Mouse (Mus musculus) CH12F3 (cell line): ENCODE data around the gene Zfp536.
"Not testable (repeated sequence)": the region's sequence is repeated elsewhere in the genome, so short reads cannot be mapped to it uniquely, and the experiment has no call there.

ENCODE experiments used
- in situ Hi-C: fragments of 300-500 bp; cut with MboI; formaldehyde crosslinking; loops from 2 replicates; pipeline ENCODE4 v1.14.3; 2020; ENCODE audit warnings: low sequenced_read_pairs

Zfp536 gene

GRCm38 (mm10) chr7:37614381-37614780, 159.1 kb downstream of the Zfp536 start:
- in situ Hi-C loops = no loop called here

GRCm38 (mm10) chr7:37608556-37608955, 164.9 kb downstream of the Zfp536 start:
- in situ Hi-C loops = no loop called here

- in situ Hi-C loops = no loop called here
Observed at GRCm38 (mm10) chr7:37607906-37608305, 165.5 kb downstream of the Zfp536 start.

- in situ Hi-C loops = no loop called here
Observed at GRCm38 (mm10) chr7:37606472-37606871, 167.0 kb downstream of the Zfp536 start.

GRCm38 (mm10) chr7:37603525-37603909, 169.9 kb downstream of the Zfp536 start:
- in situ Hi-C loops = not testable (repeated sequence)

- in situ Hi-C loops = no loop called here
Observed at GRCm38 (mm10) chr7:37602871-37603524, 170.4 kb downstream of the Zfp536 start.

- in situ Hi-C loops = no loop called here
Observed at GRCm38 (mm10) chr7:37600318-37600717, 173.1 kb downstream of the Zfp536 start.

GRCm38 (mm10) chr7:37594211-37595030, 179.0 kb downstream of the Zfp536 start:
- in situ Hi-C loops = no loop called here

- in situ Hi-C loops = no loop called here
Observed at GRCm38 (mm10) chr7:37593566-37593965, 179.9 kb downstream of the Zfp536 start.

- in situ Hi-C loops = no loop called here
Observed at GRCm38 (mm10) chr7:37586694-37587093, 186.7 kb downstream of the Zfp536 start.

- in situ Hi-C loops = no loop called here
Observed at GRCm38 (mm10) chr7:37581262-37581661, 192.2 kb downstream of the Zfp536 start.

- in situ Hi-C loops = no loop called here
Observed at GRCm38 (mm10) chr7:37580554-37580953, 192.9 kb downstream of the Zfp536 start.

GRCm38 (mm10) chr7:37572021-37572420, 201.4 kb downstream of the Zfp536 start:
- in situ Hi-C loops = no loop called here

GRCm38 (mm10) chr7:37568811-37569500, 204.5 kb downstream of the Zfp536 start:
- in situ Hi-C loops = no loop called here

- in situ Hi-C loops = no loop called here
Observed at GRCm38 (mm10) chr7:37568041-37568440, 205.4 kb downstream of the Zfp536 start.

GRCm38 (mm10) chr7:37566019-37566418, 207.4 kb downstream of the Zfp536 start:
- in situ Hi-C loops = no loop called here

- in situ Hi-C loops = no loop called here
Observed at GRCm38 (mm10) chr7:37565371-37565770, 208.1 kb downstream of the Zfp536 start.

- in situ Hi-C loops = no loop called here
Observed at GRCm38 (mm10) chr7:37564644-37565043, 208.8 kb downstream of the Zfp536 start.

GRCm38 (mm10) chr7:37563831-37564400, 209.5 kb downstream of the Zfp536 start:
- in situ Hi-C loops = no loop called here

GRCm38 (mm10) chr7:37563171-37563574, 210.3 kb downstream of the Zfp536 start:
- in situ Hi-C loops = no loop called here

GRCm38 (mm10) chr7:37562505-37562904, 210.9 kb downstream of the Zfp536 start:
- in situ Hi-C loops = no loop called here
